Mouse (Mus musculus): ENCODE measurements at regions not wholly inside any gene's neighbourhood (a gene's known extent, or its start where the extent isn't known, plus 50 kb on each side); places are given as distances from the start of the nearest gene placed in this dataset.

- TF ChIP-seq CTCF (IDR thresholded peaks at IDR 0.05; ENCODE audit: control insufficient read depth, insufficient read depth, low read length): no peak
- TF ChIP-seq POLR2A (IDR thresholded peaks at IDR 0.05; ENCODE audit: borderline replicate concordance, control insufficient read depth, low read depth, low read length): no peak
Observed at GRCm38 (mm10) chr13:45238258-45238657, 151.3 kb upstream of the Mylip start.
